Mouse (Mus musculus): ENCODE results near the gene Cbr3. TPM values are rescaled to one million over a fixed set of nuclear protein-coding genes. Genes with fewer than 3 reads are reported as not detected.

The Cbr3 gene
- polyA plus RNA-seq, 1 experiment from 2014 or later = 34.8 TPM

DNA sequence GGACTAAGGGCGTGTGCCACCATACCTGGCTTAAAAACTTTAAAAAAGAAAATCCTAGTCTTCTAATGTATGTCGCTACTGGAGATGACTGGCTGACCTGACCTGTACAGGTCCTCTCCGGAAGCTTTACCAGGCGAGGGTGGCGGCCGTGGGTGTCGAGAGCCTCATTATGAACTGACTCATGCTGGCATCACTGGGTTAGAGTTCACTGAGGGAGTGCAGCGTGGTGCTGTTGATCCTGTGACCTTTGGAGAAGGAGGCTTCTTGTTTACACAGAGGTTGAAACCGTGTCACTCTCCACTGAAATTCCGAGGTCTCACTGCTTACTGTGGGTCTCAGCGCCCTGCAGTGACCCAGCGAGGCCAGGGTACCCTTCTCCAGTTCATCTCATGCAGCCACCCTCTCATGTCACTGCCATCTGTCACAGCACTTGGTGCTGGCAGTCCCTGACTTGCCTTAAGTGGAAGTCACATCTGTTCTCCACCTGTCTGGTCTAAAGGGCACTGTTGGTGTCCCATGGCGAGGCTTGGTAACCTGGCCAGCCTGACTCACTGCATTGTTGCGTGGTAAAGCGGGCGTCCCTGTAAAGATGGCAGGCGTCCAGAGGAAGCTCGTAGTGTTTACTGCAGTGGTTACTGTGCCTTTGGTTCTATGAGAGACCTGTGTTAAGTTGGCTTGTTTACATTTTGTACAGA lies 50.0 kb downstream of the Cbr3 start:
- Histone ChIP-seq H3K9me3 (replicated peaks; ENCODE audit: control insufficient read depth, low read length) (no peaks in the 10 kb centered on the region), H3K27ac (ENCODE audit: low read length) (peak overlapping the region; percentile 25; the same call in 1 of the 2 replicates), H3K9ac (ENCODE audit: low read length) (no peak overlapping the region), H3K27me3 (ENCODE audit: control insufficient read depth, insufficient read depth, low read length) (no peaks in the 10 kb centered on the region), H3K36me3 (ENCODE audit: control insufficient read depth, insufficient read depth, low read length) (no peaks in the 10 kb centered on the region), H3K4me2 (ENCODE audit: low read depth, low read length) (no peak overlapping the region), H3K4me3 (replicated peaks; ENCODE audit: low read length) (no peak overlapping the region), H3K4me1 (ENCODE audit: control insufficient read depth, insufficient read depth, low read length) (peaks cover 12% of the 10 kb centered on the region)
- ATAC-seq (ENCODE audit: insufficient read depth, low FRiP score) = peak; percentile 18; the same call in 1 of the 2 replicates
- 66% methylated on average over 18 of the region's 18 CpGs for WGBS

DNA sequence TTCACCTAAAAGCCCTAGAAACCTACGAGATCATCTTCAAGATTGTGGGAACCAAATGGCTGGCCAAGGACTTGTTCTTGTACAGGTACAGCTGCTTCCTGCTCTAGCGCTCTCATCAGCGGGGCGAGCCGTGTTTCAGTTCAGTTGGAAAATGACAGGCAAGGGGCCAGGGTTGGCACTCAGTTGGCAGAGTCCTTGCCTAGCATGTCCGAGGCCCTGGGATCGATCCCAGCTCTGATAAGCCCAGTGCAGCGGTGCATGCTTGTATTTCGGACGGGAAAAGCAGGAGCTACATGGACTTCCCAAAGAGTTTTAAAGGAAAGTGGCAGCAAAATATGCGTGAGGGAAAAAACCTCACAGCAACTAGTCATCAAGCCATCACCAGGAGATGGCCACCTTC lies 56.2 kb downstream of the Cbr3 start:
- Histone ChIP-seq H3K36me3 (ENCODE audit: control insufficient read depth, insufficient read depth, low read length) (no peaks in the 10 kb centered on the region), H3K9me3 (replicated peaks; ENCODE audit: control insufficient read depth, low read length) (no peaks in the 10 kb centered on the region), H3K9ac (ENCODE audit: low read length) (no peak overlapping the region), H3K27me3 (ENCODE audit: control insufficient read depth, insufficient read depth, low read length) (no peaks in the 10 kb centered on the region), H3K4me3 (replicated peaks; ENCODE audit: low read length) (no peak overlapping the region), H3K4me1 (ENCODE audit: control insufficient read depth, insufficient read depth, low read length) (0 out of 2 replicates have a peak, but pooled peaks cover 3% of the 10 kb centered on the region), H3K4me2 (ENCODE audit: low read depth, low read length) (no peak overlapping the region), H3K27ac (ENCODE audit: low read length) (no peak overlapping the region)
- WGBS = 89% methylated on average over 11 of the region's 11 CpGs
- no peak for ATAC-seq (ENCODE audit: insufficient read depth, low FRiP score)

Other genes with a start within 250 kb of the Cbr3 start
- gene Setd4, start 79.2 kb upstream of the Cbr3 start, polyA plus RNA-seq (2015; fragmentation: Nextera tagmentation; extraction: Ambion mirVana) = 10.7 and 11.8 TPM in 2 replicates
- gene Cbr1, start 77.4 kb upstream of the Cbr3 start, polyA plus RNA-seq (2015; fragmentation: Nextera tagmentation; extraction: Ambion mirVana) = 149 and 167 TPM in 2 replicates
- 0.25 and 0.34 TPM in 2 replicates for gene Gm5678, start 55.1 kb upstream of the Cbr3 start, polyA plus RNA-seq (2015; fragmentation: Nextera tagmentation; extraction: Ambion mirVana)
- gene Dop1b, start 28.7 kb downstream of the Cbr3 start, polyA plus RNA-seq (2015; fragmentation: Nextera tagmentation; extraction: Ambion mirVana) = 27.8 and 35.6 TPM in 2 replicates
- gene Morc3, start 148.9 kb downstream of the Cbr3 start, polyA plus RNA-seq (2015; fragmentation: Nextera tagmentation; extraction: Ambion mirVana) = 31.0 and 34.8 TPM in 2 replicates
- 42.9 and 45.8 TPM in 2 replicates for gene Chaf1b, start 200.7 kb downstream of the Cbr3 start, polyA plus RNA-seq (2015; fragmentation: Nextera tagmentation; extraction: Ambion mirVana)